Mouse (Mus musculus): ENCODE measurements around the gene Sult6b2. TPM values are rescaled to one million over a fixed set of nuclear protein-coding genes. Genes with fewer than 3 reads are reported as not detected.

Gene Sult6b2
- polyA plus RNA-seq, 1 experiment from 2014 or later = not detected

- no peaks in the 10 kb centered on the region for H3K27me3 ChIP-seq (ENCODE audit: insufficient read depth, low read length)
- no peaks in the 10 kb centered on the region for H3K36me3 ChIP-seq (ENCODE audit: insufficient read depth, low read length)
- DNase-seq (ENCODE audit: low spot score) (no peak), ATAC-seq (replicated peaks; ENCODE audit: low FRiP score, low read depth) (no peak)
- no peak overlapping the region for H3K4me3 ChIP-seq (replicated peaks; ENCODE audit: low read depth, low read length)
- WGBS = 87% methylated on average over 4 of the region's 4 CpGs
- H3K9ac ChIP-seq (ENCODE audit: low read depth, low read length) = no peak overlapping the region
- no peaks in the 10 kb centered on the region for H3K4me1 ChIP-seq (replicated peaks; ENCODE audit: insufficient read depth, low read length)
- no peak for TF ChIP-seq CTCF (IDR thresholded peaks at IDR 0.05; ENCODE audit: low read depth)
- H3K4me2 ChIP-seq (ENCODE audit: low read length) = no peak overlapping the region
- H3K9me3 ChIP-seq (replicated peaks; ENCODE audit: low read length) = no peaks in the 10 kb centered on the region
- no peak overlapping the region for H3K27ac ChIP-seq
These were observed 40.8 kb upstream of the Sult6b2 start for GRCm38 (mm10) chr6:142845066-142845465.

GRCm38 (mm10) chr6:142844061-142844460, 39.8 kb upstream of the Sult6b2 start:
- H3K27ac ChIP-seq = no peak overlapping the region
- 88% methylated on average over 4 of the region's 4 CpGs for WGBS
- H3K9me3 ChIP-seq (replicated peaks; ENCODE audit: low read length) = no peaks in the 10 kb centered on the region
- no peak overlapping the region for H3K9ac ChIP-seq (ENCODE audit: low read depth, low read length)
- H3K27me3 ChIP-seq (ENCODE audit: insufficient read depth, low read length) = no peaks in the 10 kb centered on the region
- DNase-seq (ENCODE audit: low spot score) = no peak
- no peak overlapping the region for H3K4me2 ChIP-seq (ENCODE audit: low read length)
- H3K36me3 ChIP-seq (ENCODE audit: insufficient read depth, low read length) = no peaks in the 10 kb centered on the region
- no peak for TF ChIP-seq CTCF (IDR thresholded peaks at IDR 0.05; ENCODE audit: low read depth)
- H3K4me1 ChIP-seq (replicated peaks; ENCODE audit: insufficient read depth, low read length) = no peaks in the 10 kb centered on the region
- ATAC-seq (replicated peaks; ENCODE audit: low FRiP score, low read depth) = no peak
- H3K4me3 ChIP-seq (replicated peaks; ENCODE audit: low read depth, low read length) = no peak overlapping the region

GRCm38 (mm10) chr6:142838501-142838900, 34.2 kb upstream of the Sult6b2 start:
- DNase-seq (ENCODE audit: low spot score) = no peak

GRCm38 (mm10) chr6:142837326-142837725, 33.0 kb upstream of the Sult6b2 start:
- ATAC-seq (replicated peaks; ENCODE audit: low FRiP score, low read depth) = no peak
- no peaks in the 10 kb centered on the region for H3K9me3 ChIP-seq (replicated peaks; ENCODE audit: low read length)
- no peak for DNase-seq (ENCODE audit: low spot score)
- H3K27me3 ChIP-seq (ENCODE audit: insufficient read depth, low read length) = no peaks in the 10 kb centered on the region
- H3K36me3 ChIP-seq (ENCODE audit: insufficient read depth, low read length) = no peaks in the 10 kb centered on the region
- no peak for TF ChIP-seq CTCF (IDR thresholded peaks at IDR 0.05; ENCODE audit: low read depth)
- no peak overlapping the region for H3K4me3 ChIP-seq (replicated peaks; ENCODE audit: low read depth, low read length)
- no peak overlapping the region for H3K27ac ChIP-seq
- H3K4me1 ChIP-seq (replicated peaks; ENCODE audit: insufficient read depth, low read length) = no peaks in the 10 kb centered on the region
- WGBS = 86% methylated on average over 9 of the region's 9 CpGs
- H3K9ac ChIP-seq (ENCODE audit: low read depth, low read length) = no peak overlapping the region
- no peak overlapping the region for H3K4me2 ChIP-seq (ENCODE audit: low read length)

More at GRCm38 (mm10) chr6:142838501-142838900, 34.2 kb upstream of the Sult6b2 start:
- no peak overlapping the region for H3K9ac ChIP-seq (ENCODE audit: low read depth, low read length)
- TF ChIP-seq CTCF (IDR thresholded peaks at IDR 0.05; ENCODE audit: low read depth) = no peak
- H3K9me3 ChIP-seq (replicated peaks; ENCODE audit: low read length) = no peaks in the 10 kb centered on the region
- H3K4me3 ChIP-seq (replicated peaks; ENCODE audit: low read depth, low read length) = no peak overlapping the region
- 100% methylated on average over 1 of the region's 1 CpGs for WGBS
- no peaks in the 10 kb centered on the region for H3K27me3 ChIP-seq (ENCODE audit: insufficient read depth, low read length)
- no peaks in the 10 kb centered on the region for H3K4me1 ChIP-seq (replicated peaks; ENCODE audit: insufficient read depth, low read length)
- no peak overlapping the region for H3K27ac ChIP-seq
- no peaks in the 10 kb centered on the region for H3K36me3 ChIP-seq (ENCODE audit: insufficient read depth, low read length)
- ATAC-seq (replicated peaks; ENCODE audit: low FRiP score, low read depth) = no peak
- H3K4me2 ChIP-seq (ENCODE audit: low read length) = no peak overlapping the region

GRCm38 (mm10) chr6:142835726-142836125, 31.4 kb upstream of the Sult6b2 start:
- no peak for TF ChIP-seq CTCF (IDR thresholded peaks at IDR 0.05; ENCODE audit: low read depth)
- no peak for DNase-seq (ENCODE audit: low spot score)
- Histone ChIP-seq H3K9ac (ENCODE audit: low read depth, low read length) (no peak overlapping the region), H3K36me3 (ENCODE audit: insufficient read depth, low read length) (no peaks in the 10 kb centered on the region), H3K4me3 (replicated peaks; ENCODE audit: low read depth, low read length) (no peak overlapping the region), H3K9me3 (replicated peaks; ENCODE audit: low read length) (no peaks in the 10 kb centered on the region), H3K27me3 (ENCODE audit: insufficient read depth, low read length) (no peaks in the 10 kb centered on the region), H3K4me2 (ENCODE audit: low read length) (no peak overlapping the region), H3K4me1 (replicated peaks; ENCODE audit: insufficient read depth, low read length) (no peaks in the 10 kb centered on the region), H3K27ac (no peak overlapping the region)
- 78% methylated on average over 18 of the region's 18 CpGs for WGBS
- no peak for ATAC-seq (replicated peaks; ENCODE audit: low FRiP score, low read depth)

GRCm38 (mm10) chr6:142834911-142835310, 30.6 kb upstream of the Sult6b2 start:
- Histone ChIP-seq H3K9ac (ENCODE audit: low read depth, low read length) (no peak overlapping the region), H3K4me2 (ENCODE audit: low read length) (no peak overlapping the region), H3K36me3 (ENCODE audit: insufficient read depth, low read length) (no peaks in the 10 kb centered on the region), H3K27me3 (ENCODE audit: insufficient read depth, low read length) (no peaks in the 10 kb centered on the region), H3K4me1 (replicated peaks; ENCODE audit: insufficient read depth, low read length) (no peaks in the 10 kb centered on the region), H3K4me3 (replicated peaks; ENCODE audit: low read depth, low read length) (no peak overlapping the region), H3K27ac (no peak overlapping the region), H3K9me3 (replicated peaks; ENCODE audit: low read length) (no peaks in the 10 kb centered on the region)
- no peak for TF ChIP-seq CTCF (IDR thresholded peaks at IDR 0.05; ENCODE audit: low read depth)
- WGBS = 73% methylated on average over 4 of the region's 4 CpGs
- ATAC-seq (replicated peaks; ENCODE audit: low FRiP score, low read depth) (no peak), DNase-seq (ENCODE audit: low spot score) (no peak)

GRCm38 (mm10) chr6:142831706-142832105, 27.4 kb upstream of the Sult6b2 start:
- H3K9me3 ChIP-seq (replicated peaks; ENCODE audit: low read length) = no peaks in the 10 kb centered on the region
- no peaks in the 10 kb centered on the region for H3K4me1 ChIP-seq (replicated peaks; ENCODE audit: insufficient read depth, low read length)
- H3K27me3 ChIP-seq (ENCODE audit: insufficient read depth, low read length) = no peaks in the 10 kb centered on the region
- no peaks in the 10 kb centered on the region for H3K36me3 ChIP-seq (ENCODE audit: insufficient read depth, low read length)
- no peak overlapping the region for H3K4me2 ChIP-seq (ENCODE audit: low read length)
- ATAC-seq (replicated peaks; ENCODE audit: low FRiP score, low read depth) (no peak), DNase-seq (ENCODE audit: low spot score) (no peak)
- H3K4me3 ChIP-seq (replicated peaks; ENCODE audit: low read depth, low read length) = no peak overlapping the region
- 84% methylated on average over 3 of the region's 3 CpGs for WGBS
- H3K27ac ChIP-seq = no peak overlapping the region
- H3K9ac ChIP-seq (ENCODE audit: low read depth, low read length) = no peak overlapping the region
- no peak for TF ChIP-seq CTCF (IDR thresholded peaks at IDR 0.05; ENCODE audit: low read depth)

All from kidney, postnatal 0 days (tissue).